Mouse (Mus musculus) liver, adult 2 months (tissue): ENCODE data around the gene Rab26.

Experiments used
- CTCF ChIP-seq: fragments of 200-500 bp; IDR thresholded peaks from 2 replicates; pipeline ENCODE4 v1.5.1; 2011; ENCODE audit warnings: low read depth, low read length, control low read depth
- POLR2A ChIP-seq: fragments of 200-500 bp; IDR thresholded peaks from 2 replicates; pipeline ENCODE4 v1.6.1; 2011; ENCODE audit warnings: low read length, control low read depth; ENCODE audit not compliant: insufficient read depth; ENCODE audit errors: extremely low read depth

DNA sequence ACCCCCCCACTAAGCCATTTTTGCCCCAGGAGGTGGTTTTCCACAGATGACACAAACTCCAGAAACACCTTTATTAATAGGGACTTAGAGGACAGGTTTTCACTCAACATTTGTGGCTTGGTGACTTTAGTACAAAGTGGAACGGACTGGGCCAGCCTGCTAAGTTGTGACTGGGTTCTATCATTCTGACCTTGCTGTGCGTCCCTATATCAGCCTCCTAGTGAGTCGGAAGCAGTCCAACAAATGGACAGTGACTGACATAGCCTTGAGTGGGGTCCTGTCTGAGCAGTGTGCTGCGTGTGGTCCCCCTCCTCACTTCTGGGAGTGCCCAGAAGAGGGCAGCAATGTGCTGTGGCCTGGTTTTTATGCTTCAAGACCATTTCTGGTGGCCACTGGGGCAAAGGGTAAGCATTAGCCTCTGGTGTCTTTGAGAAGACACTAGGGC, 5.0 kb downstream of the Rab26 start:
- TF ChIP-seq POLR2A (no peak), CTCF (peak; percentile 86)
